Mouse (Mus musculus): ENCODE results near the gene Nedd1. TPM values are rescaled to one million over a fixed set of nuclear protein-coding genes. Genes with fewer than 3 reads are reported as not detected.

Gene Nedd1
- 39.1 and 39.7 TPM in 2 replicates for polyA plus RNA-seq (2016; fragmentation: Nextera tagmentation; extraction: Ambion mirVana)

DNA sequence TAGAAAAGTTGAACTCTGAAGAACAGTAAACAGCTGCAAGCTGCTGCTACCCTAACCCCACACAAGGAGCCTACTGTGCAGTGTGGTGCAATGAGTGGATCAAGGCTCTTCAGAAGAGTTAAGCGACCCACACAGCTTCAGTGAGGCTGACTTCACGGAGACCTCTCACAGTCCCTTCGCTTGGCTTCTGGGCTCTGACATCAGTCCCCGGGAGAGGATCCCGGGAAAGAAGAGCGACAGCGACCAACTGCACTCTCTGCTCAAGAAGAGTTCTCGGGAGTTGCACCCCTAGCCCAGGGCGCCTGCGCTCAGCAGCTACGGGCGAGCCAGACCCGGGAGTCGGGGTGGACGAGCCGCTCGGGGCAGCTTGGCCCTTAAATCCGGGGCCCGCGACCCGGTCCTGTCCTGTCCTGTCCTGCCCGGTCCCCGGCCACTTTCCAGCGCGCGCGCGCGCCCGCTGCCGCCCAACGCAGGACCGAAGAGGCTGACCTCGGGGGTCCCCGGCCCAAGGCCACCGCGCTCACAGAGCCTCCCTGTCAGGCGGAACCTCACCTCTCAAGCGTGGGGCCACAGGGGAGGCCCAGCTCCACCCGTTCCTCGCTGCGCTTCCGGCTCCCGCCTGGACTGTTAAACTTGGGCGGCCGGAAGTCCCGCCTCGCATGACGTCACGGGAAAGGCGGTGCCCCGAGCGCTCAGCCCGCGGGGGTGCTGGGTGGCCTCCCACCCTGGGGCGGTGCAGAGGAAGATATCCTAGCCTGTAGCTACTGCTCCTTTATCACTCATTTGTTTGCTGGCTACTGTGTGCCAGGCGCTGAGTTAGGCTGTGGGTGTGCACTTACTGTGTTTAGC, at the start of gene Nedd1:
Nedd1 (minus strand) TSS at position 650 of the 849 bp plus-strand sequence.
- WGBS, result under 1% methylated on average over 57 of the region's 57 CpGs
- Histone ChIP-seq H3K4me3 (peak within 1 kb of the TSS; percentile 71), H3K4me2 (replicated peaks) (peak within 1 kb of the TSS; percentile 76), H3K27ac (peak within 1 kb of the TSS; percentile 80), H3K9me3 (replicated peaks) (no peaks in the 10 kb centered on the region), H3K36me3 (peaks cover 6% of the 10 kb centered on the region; the same call in 1 of the 2 replicates), H3K27me3 (no peaks in the 10 kb centered on the region), H3K9ac (peak within 1 kb of the TSS; percentile 88), H3K4me1 (peaks cover 6% of the 10 kb centered on the region)
- peak; percentile 98 for ATAC-seq (ENCODE audit: low FRiP score)

DNA sequence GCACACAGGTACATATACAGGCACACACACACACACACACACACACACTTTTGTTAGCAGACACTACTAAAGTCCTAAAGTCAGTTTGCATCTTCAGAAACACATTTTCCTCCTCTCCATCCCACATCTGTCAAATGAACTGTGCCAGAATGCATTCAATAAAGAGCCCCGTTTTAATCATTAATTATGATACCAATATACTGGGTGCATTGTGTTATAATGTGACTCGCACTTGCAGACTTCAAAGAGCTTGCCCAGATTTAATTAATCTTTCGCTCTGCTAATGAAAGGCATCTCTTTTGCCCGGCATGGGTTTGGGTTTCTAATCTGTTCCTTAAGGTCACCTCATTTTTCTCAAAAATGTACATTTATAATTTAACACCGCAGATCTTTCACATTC, 32.1 kb upstream of the Nedd1 start:
- ATAC-seq (ENCODE audit: low FRiP score), result no peak
- no peak overlapping the region for H3K4me2 ChIP-seq (replicated peaks)

DNA sequence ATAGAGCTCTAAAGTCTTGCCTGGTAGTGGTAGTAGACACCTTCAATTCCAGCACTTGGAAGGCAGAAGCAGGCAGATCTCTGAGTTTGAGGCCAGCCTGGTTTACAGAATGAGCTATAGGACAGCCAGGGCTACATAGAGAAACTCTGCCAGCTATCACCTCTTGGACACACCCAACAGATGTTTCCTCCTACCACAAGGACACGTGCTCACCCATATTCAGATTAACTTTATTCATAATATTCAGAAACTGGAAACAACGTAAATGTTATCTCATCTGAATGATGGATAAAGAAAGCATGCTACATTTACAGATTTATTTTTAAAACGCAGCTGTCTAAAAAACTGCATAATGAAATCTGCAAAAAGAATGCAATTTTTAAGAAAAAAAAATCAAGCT, 8.1 kb upstream of the Nedd1 start:
- Histone ChIP-seq H3K27ac (no peak overlapping the region), H3K36me3 (no peaks in the 10 kb centered on the region), H3K9me3 (replicated peaks) (no peaks in the 10 kb centered on the region), H3K4me3 (no peak overlapping the region), H3K27me3 (no peaks in the 10 kb centered on the region), H3K4me1 (no peaks in the 10 kb centered on the region), H3K4me2 (replicated peaks) (no peak overlapping the region), H3K9ac (no peak overlapping the region)
- 93% methylated on average over 3 of the region's 3 CpGs for WGBS
- no peak for ATAC-seq (ENCODE audit: low FRiP score)

More for the DNA sequence above, 32.1 kb upstream of the Nedd1 start:
- 79% methylated on average over 5 of the region's 5 CpGs for WGBS
- H3K36me3 ChIP-seq, result no peaks in the 10 kb centered on the region
- H3K27ac ChIP-seq, result no peak overlapping the region
- H3K4me3 ChIP-seq, result no peak overlapping the region
- no peaks in the 10 kb centered on the region for H3K27me3 ChIP-seq
- H3K9me3 ChIP-seq (replicated peaks), result no peaks in the 10 kb centered on the region
- H3K9ac ChIP-seq, result no peak overlapping the region
- H3K4me1 ChIP-seq, result no peaks in the 10 kb centered on the region

- ATAC-seq (ENCODE audit: low FRiP score), result no peak
- no peak overlapping the region for H3K27ac ChIP-seq
- H3K4me1 ChIP-seq, result no peaks in the 10 kb centered on the region
- H3K9me3 ChIP-seq (replicated peaks), result no peaks in the 10 kb centered on the region
- no peak overlapping the region for H3K4me3 ChIP-seq
- WGBS, result 88% methylated on average over 3 of the region's 3 CpGs
- H3K9ac ChIP-seq, result no peak overlapping the region
- H3K4me2 ChIP-seq (replicated peaks), result no peak overlapping the region
- H3K36me3 ChIP-seq, result no peaks in the 10 kb centered on the region
- no peaks in the 10 kb centered on the region for H3K27me3 ChIP-seq
Measured at GRCm38 (mm10) chr10:92728723-92729122, 6.5 kb upstream of the Nedd1 start.

DNA sequence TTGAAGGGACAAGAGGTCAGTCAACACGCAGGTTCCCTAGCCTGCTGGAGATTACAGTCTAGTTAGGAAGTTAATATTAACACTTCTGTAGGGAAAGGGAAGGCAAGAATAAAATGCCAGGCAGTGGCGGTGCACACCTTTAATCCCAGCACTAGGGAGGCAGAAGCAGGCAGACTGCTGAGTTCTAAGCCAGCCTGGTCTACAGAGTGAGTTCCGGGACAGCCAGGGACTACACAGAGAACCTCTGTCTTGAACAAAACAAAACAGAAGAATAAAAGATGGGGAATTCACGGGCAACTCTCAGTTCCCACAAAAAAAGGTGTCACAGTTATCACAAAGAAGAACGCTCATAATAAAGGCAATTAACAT, 384 bp upstream of the Nedd1 start:
- H3K27ac ChIP-seq, result peak overlapping the region; percentile 80
- 44% methylated on average over 5 of the region's 5 CpGs for WGBS
- H3K9ac ChIP-seq, result peak overlapping the region; percentile 52
- no peak; the same call in 1 of the 2 replicates for ATAC-seq (ENCODE audit: low FRiP score)
- H3K4me3 ChIP-seq, result peak overlapping the region; percentile 71
- no peaks in the 10 kb centered on the region for H3K9me3 ChIP-seq (replicated peaks)
- peaks cover 6% of the 10 kb centered on the region for H3K4me1 ChIP-seq
- H3K27me3 ChIP-seq, result no peaks in the 10 kb centered on the region
- H3K36me3 ChIP-seq, result peaks cover 4% of the 10 kb centered on the region; the same call in 1 of the 2 replicates
- peak overlapping the region; percentile 76 for H3K4me2 ChIP-seq (replicated peaks)

- Histone ChIP-seq H3K27ac (no peak overlapping the region), H3K4me2 (replicated peaks) (no peak overlapping the region), H3K36me3 (peaks cover 25% of the 10 kb centered on the region), H3K9me3 (replicated peaks) (no peaks in the 10 kb centered on the region), H3K27me3 (no peaks in the 10 kb centered on the region), H3K9ac (no peak overlapping the region), H3K4me1 (no peaks in the 10 kb centered on the region), H3K4me3 (no peak overlapping the region)
- 80% methylated on average over 6 of the region's 6 CpGs for WGBS
- no peak for ATAC-seq (ENCODE audit: low FRiP score)
Measured at GRCm38 (mm10) chr10:92699032-92699431, 23.2 kb downstream of the Nedd1 start.

GRCm38 (mm10) chr10:92675056-92675455, 47.2 kb downstream of the Nedd1 start:
- no peak overlapping the region for H3K4me2 ChIP-seq (replicated peaks)
- H3K4me1 ChIP-seq, result no peaks in the 10 kb centered on the region
- H3K27ac ChIP-seq, result no peak overlapping the region
- H3K27me3 ChIP-seq, result no peaks in the 10 kb centered on the region
- 93% methylated on average over 4 of the region's 4 CpGs for WGBS
- H3K9ac ChIP-seq, result no peak overlapping the region
- no peaks in the 10 kb centered on the region for H3K9me3 ChIP-seq (replicated peaks)
- H3K36me3 ChIP-seq, result no peaks in the 10 kb centered on the region
- no peak overlapping the region for H3K4me3 ChIP-seq
- ATAC-seq (ENCODE audit: low FRiP score), result no peak

DNA sequence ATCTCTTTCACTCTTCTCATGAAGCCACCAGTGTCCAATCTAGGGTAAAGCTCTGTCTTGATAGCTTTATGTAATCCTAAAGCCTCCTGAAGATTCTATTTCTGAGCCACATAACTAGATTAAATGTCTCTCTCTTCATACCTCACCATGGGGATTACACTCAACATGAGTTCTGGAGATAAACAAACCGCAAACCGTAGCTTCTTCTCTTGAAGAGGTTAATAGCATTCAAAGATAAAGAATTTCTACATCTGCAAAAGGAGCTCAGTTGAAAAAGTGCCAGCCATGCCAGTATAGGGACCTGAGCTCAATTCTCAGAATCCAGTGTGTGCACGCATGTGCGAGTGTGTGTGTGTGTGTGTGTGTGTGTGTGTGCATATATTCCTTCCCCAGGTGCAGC, 50.3 kb downstream of the Nedd1 start:
- no peak overlapping the region for H3K4me3 ChIP-seq
- ATAC-seq (ENCODE audit: low FRiP score), result no peak
- H3K4me1 ChIP-seq, result no peaks in the 10 kb centered on the region
- no peaks in the 10 kb centered on the region for H3K36me3 ChIP-seq
- H3K9ac ChIP-seq, result no peak overlapping the region
- 94% methylated on average over 4 of the region's 4 CpGs for WGBS
- no peak overlapping the region for H3K4me2 ChIP-seq (replicated peaks)
- H3K27me3 ChIP-seq, result no peaks in the 10 kb centered on the region
- no peaks in the 10 kb centered on the region for H3K9me3 ChIP-seq (replicated peaks)
- no peak overlapping the region for H3K27ac ChIP-seq

DNA sequence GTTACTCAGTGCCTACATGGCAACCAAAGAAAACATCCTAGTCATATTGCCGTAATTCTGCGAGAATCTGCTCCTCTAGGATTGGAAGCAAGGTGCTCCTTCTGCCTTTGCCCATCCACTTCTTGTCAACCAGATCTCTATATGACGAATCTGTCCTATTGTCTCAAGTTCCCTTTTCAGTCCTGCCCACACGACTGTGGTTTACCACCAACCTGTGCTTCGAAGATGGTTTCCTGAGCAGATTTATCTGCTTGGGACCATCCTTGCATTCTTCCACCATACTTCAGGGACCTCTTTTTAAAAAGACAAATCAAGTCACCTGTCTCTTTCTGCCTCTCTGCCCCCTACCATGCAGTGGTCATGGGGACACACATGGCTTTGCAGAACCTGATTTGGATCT, 56.9 kb downstream of the Nedd1 start:
- H3K4me3 ChIP-seq, result no peak overlapping the region
- H3K9me3 ChIP-seq (replicated peaks), result no peaks in the 10 kb centered on the region
- no peaks in the 10 kb centered on the region for H3K27me3 ChIP-seq
- WGBS, result 86% methylated on average over 5 of the region's 5 CpGs
- no peak for ATAC-seq (ENCODE audit: low FRiP score)
- H3K4me1 ChIP-seq, result no peaks in the 10 kb centered on the region
- H3K4me2 ChIP-seq (replicated peaks), result no peak overlapping the region
- H3K9ac ChIP-seq, result no peak overlapping the region
- H3K36me3 ChIP-seq, result no peaks in the 10 kb centered on the region
- no peak overlapping the region for H3K27ac ChIP-seq

- Histone ChIP-seq H3K27me3 (no peaks in the 10 kb centered on the region), H3K9ac (no peak overlapping the region), H3K9me3 (replicated peaks) (no peaks in the 10 kb centered on the region), H3K4me2 (replicated peaks) (no peak overlapping the region), H3K27ac (no peak overlapping the region), H3K36me3 (no peaks in the 10 kb centered on the region), H3K4me3 (no peak overlapping the region), H3K4me1 (peaks cover 5% of the 10 kb centered on the region; the same call in 1 of the 2 replicates)
- ATAC-seq (ENCODE audit: low FRiP score), result no peak
- 59% methylated on average over 4 of the region's 4 CpGs for WGBS
Measured at GRCm38 (mm10) chr10:92653266-92653665, 69.0 kb downstream of the Nedd1 start.

DNA sequence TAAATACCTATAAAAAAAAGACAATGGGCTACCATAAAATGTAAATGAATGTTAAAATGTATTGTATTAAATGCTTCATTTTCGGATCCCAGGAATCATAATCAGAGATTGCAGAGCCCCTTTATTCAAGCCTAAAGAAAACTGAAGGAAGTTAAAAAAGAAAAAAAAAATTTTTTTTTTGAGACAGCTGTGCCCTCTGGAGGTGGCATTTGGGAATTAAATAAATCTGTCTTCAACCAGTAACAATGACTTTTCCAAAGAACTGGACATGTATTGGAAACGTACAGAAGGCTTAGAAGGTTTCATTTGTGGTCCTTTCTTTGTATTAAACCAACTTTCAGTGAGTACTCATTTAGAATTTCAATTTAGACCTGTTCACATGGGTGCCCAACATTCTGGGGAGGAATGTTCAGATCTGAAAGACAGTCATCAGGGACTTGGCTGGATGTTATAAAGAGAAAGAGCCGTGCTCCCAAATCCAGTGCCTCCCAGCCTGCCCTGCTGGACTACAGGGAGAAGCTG, 69.8 kb downstream of the Nedd1 start:
- ATAC-seq (ENCODE audit: low FRiP score), result no peak
- Histone ChIP-seq H3K27me3 (no peaks in the 10 kb centered on the region), H3K4me1 (peaks cover 4% of the 10 kb centered on the region; the same call in 1 of the 2 replicates), H3K36me3 (no peaks in the 10 kb centered on the region), H3K4me3 (no peak overlapping the region), H3K4me2 (replicated peaks) (no peak overlapping the region), H3K9ac (no peak overlapping the region), H3K27ac (no peak overlapping the region), H3K9me3 (replicated peaks) (no peaks in the 10 kb centered on the region)
- 43% methylated on average over 3 of the region's 3 CpGs for WGBS

GRCm38 (mm10) chr10:92651266-92651665, 71.0 kb downstream of the Nedd1 start:
- Histone ChIP-seq H3K9ac (no peak overlapping the region), H3K4me1 (peaks cover 4% of the 10 kb centered on the region; the same call in 1 of the 2 replicates), H3K4me2 (replicated peaks) (no peak overlapping the region), H3K36me3 (no peaks in the 10 kb centered on the region), H3K4me3 (no peak overlapping the region), H3K27me3 (no peaks in the 10 kb centered on the region), H3K9me3 (replicated peaks) (no peaks in the 10 kb centered on the region), H3K27ac (no peak overlapping the region)
- WGBS, result 89% methylated on average over 3 of the region's 3 CpGs
- no peak for ATAC-seq (ENCODE audit: low FRiP score)

GRCm38 (mm10) chr10:92649096-92649495, 73.1 kb downstream of the Nedd1 start:
- Histone ChIP-seq H3K27me3 (no peaks in the 10 kb centered on the region), H3K4me2 (replicated peaks) (no peak overlapping the region), H3K4me1 (peaks cover 8% of the 10 kb centered on the region), H3K4me3 (no peak overlapping the region), H3K9me3 (replicated peaks) (no peaks in the 10 kb centered on the region), H3K27ac (no peak overlapping the region), H3K9ac (no peak overlapping the region), H3K36me3 (no peaks in the 10 kb centered on the region)
- 43% methylated on average over 8 of the region's 8 CpGs for WGBS
- ATAC-seq (ENCODE audit: low FRiP score), result no peak
